Mouse (Mus musculus) kidney, adult 2 months (tissue): ENCODE measurements at regions not wholly inside any gene's neighbourhood (a gene's known extent, or its start where the extent isn't known, plus 50 kb on each side); places are given as distances from the start of the nearest gene placed in this dataset.
A peak's percentile ranks its signal among the peaks of the same experiment; 100 is the strongest.

Source experiments
- DNase-seq: peaks from one replicate; pipeline ENCODE4 v3.0.0; 2021
- H3K27ac ChIP-seq: fragments of 200-500 bp; 2 replicates; pipeline ENCODE4 v1.5.1; 2012; ENCODE audit warnings: low read depth, low read length, control low read depth, inconsistent platforms; ENCODE audit not compliant: insufficient read depth
- H3K27me3 ChIP-seq: fragments of 200-500 bp; replicated peaks from 2 replicates; pipeline ENCODE4 v1.6.1; 2012; ENCODE audit warnings: mild to moderate bottlenecking, moderate library complexity, low read length, inconsistent platforms; ENCODE audit not compliant: control insufficient read depth, insufficient read depth
- H3K36me3 ChIP-seq: fragments of 200-500 bp; 2 replicates; pipeline ENCODE4 v1.6.1; 2012; ENCODE audit warnings: mild to moderate bottlenecking, moderate library complexity, low read length, inconsistent platforms; ENCODE audit not compliant: control insufficient read depth, insufficient read depth
- H3K4me1 ChIP-seq: fragments of 200-500 bp; 2 replicates; pipeline ENCODE4 v1.6.1; 2011; ENCODE audit warnings: low read length; ENCODE audit not compliant: control insufficient read depth, insufficient read depth
- H3K4me3 ChIP-seq: fragments of 200-500 bp; 2 replicates; pipeline ENCODE4 v1.5.1; 2011; ENCODE audit warnings: mild to moderate bottlenecking, low read depth, low read length, control low read depth; ENCODE audit not compliant: insufficient read depth
- CTCF ChIP-seq: fragments of 200-500 bp; conservative IDR thresholded peaks from 2 replicates; pipeline ENCODE4 v1.5.1; 2011; ENCODE audit warnings: low read depth, mild to moderate bottlenecking, control low read depth, low read length, moderate library complexity, mixed read lengths; ENCODE audit not compliant: insufficient read depth, insufficient read length
- POLR2A ChIP-seq: fragments of 200-500 bp; IDR thresholded peaks from one replicate; pipeline ENCODE4 v1.6.1; 2011; ENCODE audit warnings: low read depth, low read length, control low read depth
- WGBS: fragments of 180-500 bp; shearing (Covaris S2); methylation state at CpG from one replicate; pipeline ENCODE4 v1.1.7; 2018; 5-methylcytosine and 5-hydroxymethylcytosine counted together

- Histone ChIP-seq H3K27ac (no peak overlapping the region), H3K4me3 (no peak overlapping the region), H3K4me1 (no peaks in the 10 kb centered on the region), H3K36me3 (no peaks in the 10 kb centered on the region), H3K27me3 (no peaks in the 10 kb centered on the region)
- DNase-seq = peak; percentile 28
- 36% methylated on average over 1 of the region's 1 CpGs for WGBS
- no peak for TF ChIP-seq CTCF
- TF ChIP-seq POLR2A = no peak
Measured at GRCm38 (mm10) chr17:4735185-4735584, 258.9 kb upstream of the Arid1b start.

GRCm38 (mm10) chr17:4736689-4737088 is 257.4 kb upstream of the Arid1b start:
- 85% methylated on average over 3 of the region's 3 CpGs for WGBS
- Histone ChIP-seq H3K4me3 (no peak overlapping the region), H3K4me1 (no peaks in the 10 kb centered on the region), H3K27ac (no peak overlapping the region), H3K36me3 (no peaks in the 10 kb centered on the region), H3K27me3 (no peaks in the 10 kb centered on the region)
- no peak for DNase-seq
- no peak for TF ChIP-seq CTCF
- TF ChIP-seq POLR2A = no peak

GRCm38 (mm10) chr17:4738717-4739485 is 255.2 kb upstream of the Arid1b start:
- Histone ChIP-seq H3K36me3 (no peaks in the 10 kb centered on the region), H3K27ac (no peak overlapping the region), H3K4me3 (no peak overlapping the region), H3K4me1 (no peaks in the 10 kb centered on the region), H3K27me3 (no peaks in the 10 kb centered on the region)
- DNase-seq = no peak
- WGBS = 45% methylated on average over 7 of the region's 7 CpGs
- no peak for TF ChIP-seq POLR2A
- TF ChIP-seq CTCF = no peak

- no peaks in the 10 kb centered on the region for H3K36me3 ChIP-seq
- H3K4me1 ChIP-seq = no peaks in the 10 kb centered on the region
- WGBS = 57% methylated on average over 5 of the region's 5 CpGs
- no peak for DNase-seq
- no peak for TF ChIP-seq POLR2A
- TF ChIP-seq CTCF = no peak
- no peaks in the 10 kb centered on the region for H3K27me3 ChIP-seq
- H3K4me3 ChIP-seq = no peak overlapping the region
- no peak overlapping the region for H3K27ac ChIP-seq
Measured at GRCm38 (mm10) chr17:4740784-4741183, 253.3 kb upstream of the Arid1b start.

GRCm38 (mm10) chr17:4742314-4742713 is 251.8 kb upstream of the Arid1b start:
- WGBS = 52% methylated on average over 1 of the region's 1 CpGs
- no peak for DNase-seq

GRCm38 (mm10) chr17:4762956-4763355 is 231.2 kb upstream of the Arid1b start:
- H3K4me3 ChIP-seq = no peak overlapping the region
- H3K27ac ChIP-seq = no peak overlapping the region
- no peak for DNase-seq
- TF ChIP-seq POLR2A (no peak), CTCF (no peak)
- WGBS = 96% methylated on average over 6 of the region's 6 CpGs
- no peaks in the 10 kb centered on the region for H3K4me1 ChIP-seq
- no peaks in the 10 kb centered on the region for H3K36me3 ChIP-seq
- no peaks in the 10 kb centered on the region for H3K27me3 ChIP-seq

More at GRCm38 (mm10) chr17:4742314-4742713, 251.8 kb upstream of the Arid1b start:
- no peak overlapping the region for H3K27ac ChIP-seq
- no peak overlapping the region for H3K4me3 ChIP-seq
- H3K4me1 ChIP-seq = no peaks in the 10 kb centered on the region
- TF ChIP-seq POLR2A (no peak), CTCF (no peak)
- H3K27me3 ChIP-seq = no peaks in the 10 kb centered on the region
- no peaks in the 10 kb centered on the region for H3K36me3 ChIP-seq

GRCm38 (mm10) chr17:4765723-4766122 is 228.4 kb upstream of the Arid1b start:
- Histone ChIP-seq H3K4me3 (no peak overlapping the region), H3K27me3 (no peaks in the 10 kb centered on the region), H3K36me3 (no peaks in the 10 kb centered on the region), H3K27ac (no peak overlapping the region), H3K4me1 (no peaks in the 10 kb centered on the region)
- TF ChIP-seq POLR2A (no peak), CTCF (no peak)
- WGBS = 90% methylated on average over 5 of the region's 5 CpGs
- no peak for DNase-seq
